Mouse (Mus musculus) heart, embryonic 15.5 days (tissue): ENCODE measurements around the gene Tbk1. TPM values are rescaled to one million over a fixed set of nuclear protein-coding genes. Genes with fewer than 3 reads are reported as not detected.

Experiments
- ATAC-seq: fragments of 200-750 bp; cut with Nextera tagmentation; replicated peaks from 2 replicates; pipeline ENCODE4 v1.8.0; 2017; ENCODE audit warnings: low read depth, moderate TSS enrichment; ENCODE audit not compliant: insufficient number of reproducible peaks, insufficient read depth, low FRiP score
- H3K27ac ChIP-seq: fragments of 300-500 bp; sonication (generic); 2 replicates; pipeline ENCODE4 v1.5.1; 2015; ENCODE audit warnings: mild to moderate bottlenecking, inconsistent platforms
- H3K27me3 ChIP-seq: fragments of 300-500 bp; sonication (generic); 2 replicates; pipeline ENCODE4 v1.6.1; 2015; ENCODE audit warnings: inconsistent platforms
- H3K36me3 ChIP-seq: fragments of 300-500 bp; sonication (generic); 2 replicates; pipeline ENCODE4 v1.6.1; 2015; ENCODE audit warnings: mild to moderate bottlenecking, inconsistent platforms
- H3K4me1 ChIP-seq: fragments of 300-500 bp; sonication (generic); replicated peaks from 2 replicates; pipeline ENCODE4 v1.6.1; 2015; ENCODE audit warnings: inconsistent platforms
- H3K4me2 ChIP-seq: fragments of 300-500 bp; sonication (generic); 2 replicates; pipeline ENCODE4 v1.6.1; 2015; ENCODE audit warnings: inconsistent platforms, mild to moderate bottlenecking, moderate library complexity
- H3K4me3 ChIP-seq: fragments of 300-500 bp; sonication (generic); 2 replicates; pipeline ENCODE4 v1.5.1; 2015; ENCODE audit warnings: mild to moderate bottlenecking, inconsistent platforms
- H3K9ac ChIP-seq: fragments of 300-500 bp; sonication (generic); 2 replicates; pipeline ENCODE4 v1.6.1; 2015; ENCODE audit warnings: mild to moderate bottlenecking, inconsistent platforms
- H3K9me3 ChIP-seq: fragments of 300-500 bp; sonication (generic); replicated peaks from 2 replicates; pipeline ENCODE4 v1.6.1; 2016; ENCODE audit warnings: inconsistent platforms
- WGBS: fragments of 180-500 bp; shearing (Covaris S2); methylation state at CpG from one replicate; pipeline ENCODE4 v1.1.7; 2015; ENCODE audit warnings: mixed read lengths; 5-methylcytosine and 5-hydroxymethylcytosine counted together
- polyA plus RNA-seq: library from polyadenylated mRNA; unstranded; fragments of >200 nt; fragmentation: Nextera tagmentation; extraction: Ambion mirVana; gene quantifications from 2 replicates; pipeline ENCODE4 v1.2.1, GENCODE M21; 2015

Tbk1 gene
- polyA plus RNA-seq, 1 experiment from 2014 or later = 22.0 TPM

DNA sequence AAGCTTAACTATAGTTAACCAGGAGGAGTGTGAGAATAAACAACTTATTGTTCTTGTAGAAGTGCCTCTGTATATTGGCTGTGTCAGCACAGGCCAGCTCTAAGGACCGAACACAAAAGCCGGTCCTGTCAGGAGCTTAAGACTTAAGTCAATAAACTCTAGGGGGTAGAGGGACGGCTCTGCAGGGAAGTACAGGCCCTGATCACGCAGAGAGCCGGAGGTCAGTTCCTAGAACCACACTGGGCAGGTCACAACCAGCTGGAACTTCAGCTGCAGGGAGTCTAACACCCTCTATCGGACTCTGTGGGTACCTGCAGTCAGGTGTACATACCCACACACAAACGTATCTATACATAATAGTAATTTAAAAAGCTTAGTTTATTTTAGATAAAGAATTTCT is 29.3 kb upstream of the Tbk1 start:
- 80% methylated on average over 7 of the region's 7 CpGs for WGBS

GRCm38 (mm10) chr10:121615146-121615870 is 28.7 kb upstream of the Tbk1 start:
- peaks cover 66% of the 10 kb centered on the region for H3K36me3 ChIP-seq

More for the DNA sequence above, 29.3 kb upstream of the Tbk1 start:
- Histone ChIP-seq H3K27ac (no peak overlapping the region), H3K9ac (no peak overlapping the region), H3K4me1 (no peaks in the 10 kb centered on the region; the same call in 1 of the 2 replicates), H3K4me2 (no peak overlapping the region), H3K4me3 (no peak overlapping the region), H3K36me3 (peaks cover 63% of the 10 kb centered on the region), H3K27me3 (no peaks in the 10 kb centered on the region), H3K9me3 (no peaks in the 10 kb centered on the region)
- ATAC-seq = no peak

DNA sequence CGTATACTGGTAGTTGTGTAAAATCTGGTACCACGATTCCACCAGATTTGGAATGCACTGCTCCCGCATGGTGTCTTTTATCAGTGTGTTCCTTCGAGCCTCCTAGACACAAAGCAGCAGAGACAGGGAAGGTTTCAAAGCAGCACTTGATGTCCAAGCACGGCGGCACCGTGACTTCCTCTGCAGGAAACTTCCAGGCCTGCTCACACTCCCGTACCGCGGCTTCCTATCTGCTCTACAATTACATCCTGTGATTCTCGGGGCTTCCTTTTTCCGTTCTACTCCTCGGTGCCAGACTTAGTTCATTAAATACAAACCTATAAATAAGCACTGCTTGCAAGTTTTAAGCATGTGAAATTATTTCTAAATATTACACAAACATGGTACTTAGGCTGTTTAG is 27.0 kb upstream of the Tbk1 start:
- H3K27ac ChIP-seq = peak overlapping the region; percentile 56
- peaks cover 76% of the 10 kb centered on the region for H3K36me3 ChIP-seq
- H3K4me2 ChIP-seq = no peak overlapping the region
- H3K4me1 ChIP-seq = no peaks in the 10 kb centered on the region; the same call in 1 of the 2 replicates
- ATAC-seq = peak; percentile 73
- no peaks in the 10 kb centered on the region for H3K9me3 ChIP-seq
- no peak overlapping the region for H3K9ac ChIP-seq
- no peak overlapping the region for H3K4me3 ChIP-seq
- 69% methylated on average over 13 of the region's 13 CpGs for WGBS
- no peaks in the 10 kb centered on the region for H3K27me3 ChIP-seq

More at GRCm38 (mm10) chr10:121615146-121615870, 28.7 kb upstream of the Tbk1 start:
- Histone ChIP-seq H3K4me1 (no peaks in the 10 kb centered on the region; the same call in 1 of the 2 replicates), H3K9ac (no peak overlapping the region), H3K4me3 (no peak overlapping the region), H3K27me3 (no peaks in the 10 kb centered on the region), H3K9me3 (no peaks in the 10 kb centered on the region), H3K27ac (no peak overlapping the region), H3K4me2 (no peak overlapping the region)
- 92% methylated on average over 13 of the region's 13 CpGs for WGBS
- ATAC-seq = no peak

DNA sequence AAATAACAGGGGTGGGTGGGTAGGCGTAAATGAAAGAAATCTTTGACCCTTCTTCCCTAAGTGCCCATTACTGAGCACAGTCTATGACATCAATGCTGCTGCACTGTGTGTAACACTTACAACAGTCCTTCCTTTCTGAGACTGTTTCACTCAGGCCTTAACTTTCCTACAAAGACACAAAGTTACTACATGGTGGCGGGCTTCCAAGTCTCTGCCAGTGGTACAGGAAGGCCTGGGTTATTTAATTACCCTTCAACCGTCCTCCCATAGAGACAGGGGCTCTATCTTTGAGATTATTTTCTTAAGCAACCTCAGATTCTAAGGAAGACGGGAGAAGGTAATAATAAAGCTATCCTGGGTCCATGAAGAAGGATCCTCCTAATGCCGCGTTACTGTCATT is 25.9 kb upstream of the Tbk1 start:
- Histone ChIP-seq H3K4me1 (no peaks in the 10 kb centered on the region; the same call in 1 of the 2 replicates), H3K9me3 (no peaks in the 10 kb centered on the region), H3K27me3 (no peaks in the 10 kb centered on the region), H3K4me2 (no peak overlapping the region), H3K4me3 (no peak overlapping the region), H3K27ac (peak overlapping the region; percentile 56; the same call in 1 of the 2 replicates), H3K9ac (no peak overlapping the region), H3K36me3 (peaks cover 76% of the 10 kb centered on the region)
- no peak for ATAC-seq
- WGBS = 78% methylated on average over 6 of the region's 6 CpGs

- Histone ChIP-seq H3K4me3 (no peak overlapping the region), H3K9me3 (no peaks in the 10 kb centered on the region), H3K27ac (no peak overlapping the region), H3K36me3 (peaks cover 76% of the 10 kb centered on the region), H3K9ac (no peak overlapping the region), H3K4me2 (no peak overlapping the region), H3K27me3 (no peaks in the 10 kb centered on the region), H3K4me1 (no peaks in the 10 kb centered on the region; the same call in 1 of the 2 replicates)
- 83% methylated on average over 10 of the region's 10 CpGs for whole genome bisulfite sequencing
- ATAC-seq = no peak
These were observed 25.0 kb upstream of the Tbk1 start for GRCm38 (mm10) chr10:121611587-121611986.

DNA sequence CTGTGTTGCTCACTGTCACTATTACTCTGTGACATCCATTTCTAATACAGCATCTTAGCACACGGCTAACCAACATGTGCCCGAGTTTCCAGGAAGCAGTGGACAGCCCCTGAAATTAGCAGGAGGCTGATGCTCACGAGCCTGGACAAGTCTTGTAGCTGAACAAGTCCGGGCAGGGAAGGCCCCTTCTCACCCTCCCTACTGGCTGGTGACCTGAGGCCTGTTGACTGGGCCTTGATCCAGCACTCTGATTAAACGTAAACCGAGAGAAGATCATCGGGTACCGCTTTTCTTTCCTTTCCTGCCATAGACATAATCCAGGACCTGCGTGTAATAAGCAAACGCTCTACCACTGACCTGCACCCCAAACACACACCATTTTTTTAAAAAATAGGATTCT is 21.6 kb upstream of the Tbk1 start:
- Histone ChIP-seq H3K4me2 (no peak overlapping the region), H3K36me3 (peaks cover 84% of the 10 kb centered on the region), H3K9ac (no peak overlapping the region), H3K27ac (no peak overlapping the region), H3K4me1 (no peaks in the 10 kb centered on the region; the same call in 1 of the 2 replicates), H3K27me3 (no peaks in the 10 kb centered on the region), H3K9me3 (no peaks in the 10 kb centered on the region), H3K4me3 (no peak overlapping the region)
- ATAC-seq = no peak
- 92% methylated on average over 10 of the region's 10 CpGs for WGBS

- no peaks in the 10 kb centered on the region for H3K9me3 ChIP-seq
- H3K36me3 ChIP-seq = peaks cover 93% of the 10 kb centered on the region
- H3K27me3 ChIP-seq = no peaks in the 10 kb centered on the region
- H3K4me3 ChIP-seq = no peak overlapping the region
- no peak overlapping the region for H3K4me2 ChIP-seq
- no peaks in the 10 kb centered on the region for H3K4me1 ChIP-seq
- WGBS = 88% methylated on average over 13 of the region's 13 CpGs
- no peak overlapping the region for H3K9ac ChIP-seq
- no peak overlapping the region for H3K27ac ChIP-seq
- no peak for ATAC-seq
These were observed 18.2 kb upstream of the Tbk1 start for GRCm38 (mm10) chr10:121604632-121605344.

DNA sequence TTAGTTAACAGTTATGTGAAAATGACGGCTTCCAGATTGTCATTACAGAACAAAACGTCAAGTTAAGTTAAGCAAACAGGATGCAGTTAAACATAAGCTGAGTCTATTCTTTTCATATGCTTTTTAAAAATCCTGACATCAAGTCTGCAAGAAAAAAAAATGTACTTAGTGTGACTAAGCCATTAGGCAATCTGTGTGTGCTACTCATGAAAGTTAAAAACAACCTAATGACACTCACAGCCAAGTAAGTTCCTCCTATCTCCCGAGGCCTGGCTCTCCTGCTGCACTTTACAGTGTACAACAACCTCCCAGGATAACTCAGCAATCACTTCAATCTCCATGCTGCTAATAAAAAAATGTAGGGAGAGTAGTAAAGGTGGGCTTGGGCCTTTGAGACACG is 17.0 kb upstream of the Tbk1 start:
- no peaks in the 10 kb centered on the region for H3K27me3 ChIP-seq
- H3K36me3 ChIP-seq = peaks cover 95% of the 10 kb centered on the region
- H3K27ac ChIP-seq = no peak overlapping the region
- no peak overlapping the region for H3K9ac ChIP-seq
- 80% methylated on average over 4 of the region's 4 CpGs for WGBS
- H3K4me2 ChIP-seq = no peak overlapping the region
- H3K4me1 ChIP-seq = no peaks in the 10 kb centered on the region
- no peak overlapping the region for H3K4me3 ChIP-seq
- no peak for ATAC-seq
- H3K9me3 ChIP-seq = no peaks in the 10 kb centered on the region

DNA sequence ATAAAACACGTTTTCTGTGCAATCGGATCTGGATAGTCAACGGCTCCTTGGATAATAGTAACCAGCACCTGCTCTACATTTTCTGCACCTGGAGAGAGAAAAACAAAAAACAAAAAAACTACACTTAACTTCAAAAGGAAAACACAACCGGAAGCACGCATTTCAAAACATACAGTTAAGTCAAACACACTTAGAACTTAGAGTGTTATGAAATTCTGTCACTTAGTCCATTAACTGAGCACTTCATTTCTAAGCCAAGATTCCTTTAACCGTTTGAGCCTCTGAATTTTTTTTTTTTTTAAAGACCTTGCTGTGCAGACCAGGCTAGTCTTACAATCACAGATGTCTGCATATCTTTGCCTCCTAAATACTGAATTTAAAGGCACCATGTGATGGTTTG is 14.7 kb upstream of the Tbk1 start:
- WGBS = 87% methylated on average over 6 of the region's 6 CpGs
- H3K9me3 ChIP-seq = no peaks in the 10 kb centered on the region

DNA sequence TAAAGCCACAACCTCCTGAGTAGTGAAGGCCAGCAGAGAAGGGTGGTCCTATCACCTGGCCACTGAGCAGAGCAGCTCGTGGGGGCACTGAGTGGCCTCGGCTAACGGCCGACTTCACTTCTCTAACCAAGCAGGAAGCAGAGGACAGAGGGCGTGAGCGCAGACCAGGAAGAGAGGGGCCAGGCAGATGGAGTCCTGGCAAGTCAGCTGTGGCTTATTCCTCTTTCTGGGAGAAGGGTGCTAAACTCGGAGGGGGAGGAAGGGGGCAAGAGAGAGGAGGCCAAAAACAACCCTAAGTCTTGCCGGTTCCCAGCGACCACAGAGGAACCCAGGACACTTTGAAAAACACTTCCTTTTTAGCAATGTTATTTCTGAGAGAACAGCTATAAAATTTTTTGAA is 10.0 kb upstream of the Tbk1 start:
- H3K4me1 ChIP-seq = no peaks in the 10 kb centered on the region
- H3K36me3 ChIP-seq = peaks cover 76% of the 10 kb centered on the region
- ATAC-seq = no peak
- no peak overlapping the region for H3K27ac ChIP-seq
- no peaks in the 10 kb centered on the region for H3K9me3 ChIP-seq
- 82% methylated on average over 9 of the region's 9 CpGs for WGBS
- no peak overlapping the region for H3K9ac ChIP-seq
- H3K4me2 ChIP-seq = no peak overlapping the region
- H3K27me3 ChIP-seq = no peaks in the 10 kb centered on the region
- no peak overlapping the region for H3K4me3 ChIP-seq

More for the DNA sequence above, 14.7 kb upstream of the Tbk1 start:
- Histone ChIP-seq H3K27me3 (no peaks in the 10 kb centered on the region), H3K4me1 (no peaks in the 10 kb centered on the region), H3K36me3 (peaks cover 93% of the 10 kb centered on the region), H3K4me3 (no peak overlapping the region), H3K27ac (no peak overlapping the region), H3K9ac (no peak overlapping the region), H3K4me2 (no peak overlapping the region)
- ATAC-seq = no peak

- no peaks in the 10 kb centered on the region for H3K27me3 ChIP-seq
- no peak overlapping the region for H3K4me3 ChIP-seq
- H3K36me3 ChIP-seq = peaks cover 31% of the 10 kb centered on the region
- H3K4me2 ChIP-seq = no peak overlapping the region
- H3K9me3 ChIP-seq = no peaks in the 10 kb centered on the region
- 0 out of 2 replicates have a peak overlapping the region, but pooled peaks have one; percentile 16 for H3K27ac ChIP-seq
- H3K9ac ChIP-seq = no peak overlapping the region
- H3K4me1 ChIP-seq = 0 out of 2 replicates have a peak, but pooled peaks cover 2% of the 10 kb centered on the region
- ATAC-seq = no peak
- 79% methylated on average over 14 of the region's 14 CpGs for WGBS
These were observed 4.5 kb upstream of the Tbk1 start for GRCm38 (mm10) chr10:121591106-121591505.
